Mouse (Mus musculus): ENCODE measurements around the gene Tbc1d1. TPM values are rescaled to one million over a fixed set of nuclear protein-coding genes. Genes with fewer than 3 reads are reported as not detected.

Gene Tbc1d1
- polyA plus RNA-seq, 1 experiment from 2014 or later, result 32.3 TPM

GRCm38 (mm10) chr5:64281674-64282073 is 125.6 kb downstream of the Tbc1d1 start:
- ATAC-seq, result no peak
- peaks cover 12% of the 10 kb centered on the region for H3K36me3 ChIP-seq (ENCODE audit: control insufficient read depth, insufficient read depth, low read length)
- 95% methylated on average over 7 of the region's 7 CpGs for WGBS
- H3K27me3 ChIP-seq (replicated peaks; ENCODE audit: control insufficient read depth, insufficient read depth, low read length), result no peaks in the 10 kb centered on the region
- H3K27ac ChIP-seq (ENCODE audit: low read length), result no peak overlapping the region
- no peaks in the 10 kb centered on the region for H3K9me3 ChIP-seq (ENCODE audit: control insufficient read depth, low read length)
- peaks cover 9% of the 10 kb centered on the region; the same call in 1 of the 2 replicates for H3K4me1 ChIP-seq (ENCODE audit: control insufficient read depth, insufficient read depth, low read length)
- no peak overlapping the region for H3K4me3 ChIP-seq (ENCODE audit: low read length)
- H3K4me2 ChIP-seq (ENCODE audit: low read depth, low read length), result no peak overlapping the region
- no peak overlapping the region for H3K9ac ChIP-seq (ENCODE audit: low read depth, low read length)

- Histone ChIP-seq H3K4me2 (ENCODE audit: low read depth, low read length) (no peak overlapping the region), H3K4me3 (ENCODE audit: low read length) (no peak overlapping the region), H3K36me3 (ENCODE audit: control insufficient read depth, insufficient read depth, low read length) (peaks cover 12% of the 10 kb centered on the region), H3K9me3 (ENCODE audit: control insufficient read depth, low read length) (no peaks in the 10 kb centered on the region), H3K4me1 (ENCODE audit: control insufficient read depth, insufficient read depth, low read length) (peaks cover 7% of the 10 kb centered on the region; the same call in 1 of the 2 replicates), H3K27me3 (replicated peaks; ENCODE audit: control insufficient read depth, insufficient read depth, low read length) (no peaks in the 10 kb centered on the region), H3K27ac (ENCODE audit: low read length) (no peak overlapping the region), H3K9ac (ENCODE audit: low read depth, low read length) (no peak overlapping the region)
- ATAC-seq, result no peak
- 63% methylated on average over 4 of the region's 4 CpGs for WGBS
Observed at GRCm38 (mm10) chr5:64282594-64282993, 126.5 kb downstream of the Tbc1d1 start.

GRCm38 (mm10) chr5:64285289-64285688 is 129.2 kb downstream of the Tbc1d1 start:
- H3K4me1 ChIP-seq (ENCODE audit: control insufficient read depth, insufficient read depth, low read length), result peaks cover 13% of the 10 kb centered on the region
- 83% methylated on average over 4 of the region's 4 CpGs for WGBS
- H3K4me3 ChIP-seq (ENCODE audit: low read length), result no peak overlapping the region
- peaks cover 12% of the 10 kb centered on the region for H3K36me3 ChIP-seq (ENCODE audit: control insufficient read depth, insufficient read depth, low read length)
- no peaks in the 10 kb centered on the region for H3K27me3 ChIP-seq (replicated peaks; ENCODE audit: control insufficient read depth, insufficient read depth, low read length)
- H3K4me2 ChIP-seq (ENCODE audit: low read depth, low read length), result no peak overlapping the region
- no peak for ATAC-seq
- no peaks in the 10 kb centered on the region for H3K9me3 ChIP-seq (ENCODE audit: control insufficient read depth, low read length)
- H3K9ac ChIP-seq (ENCODE audit: low read depth, low read length), result no peak overlapping the region
- no peak overlapping the region for H3K27ac ChIP-seq (ENCODE audit: low read length)

GRCm38 (mm10) chr5:64285851-64286250 is 129.7 kb downstream of the Tbc1d1 start:
- ATAC-seq, result no peak
- Histone ChIP-seq H3K27me3 (replicated peaks; ENCODE audit: control insufficient read depth, insufficient read depth, low read length) (no peaks in the 10 kb centered on the region), H3K36me3 (ENCODE audit: control insufficient read depth, insufficient read depth, low read length) (peaks cover 12% of the 10 kb centered on the region)

GRCm38 (mm10) chr5:64287287-64287686 is 131.2 kb downstream of the Tbc1d1 start:
- WGBS, result 84% methylated on average over 8 of the region's 8 CpGs
- 0 out of 2 replicates have a peak, but pooled peaks have one; percentile 7 for ATAC-seq
- Histone ChIP-seq H3K4me1 (ENCODE audit: control insufficient read depth, insufficient read depth, low read length) (peaks cover 13% of the 10 kb centered on the region), H3K9ac (ENCODE audit: low read depth, low read length) (no peak overlapping the region), H3K4me3 (ENCODE audit: low read length) (no peak overlapping the region), H3K9me3 (ENCODE audit: control insufficient read depth, low read length) (no peaks in the 10 kb centered on the region), H3K4me2 (ENCODE audit: low read depth, low read length) (no peak overlapping the region), H3K36me3 (ENCODE audit: control insufficient read depth, insufficient read depth, low read length) (peaks cover 7% of the 10 kb centered on the region; the same call in 1 of the 2 replicates), H3K27me3 (replicated peaks; ENCODE audit: control insufficient read depth, insufficient read depth, low read length) (no peaks in the 10 kb centered on the region), H3K27ac (ENCODE audit: low read length) (peak overlapping the region; percentile 57)

More at GRCm38 (mm10) chr5:64285851-64286250, 129.7 kb downstream of the Tbc1d1 start:
- H3K9ac ChIP-seq (ENCODE audit: low read depth, low read length), result no peak overlapping the region
- WGBS, result 93% methylated on average over 13 of the region's 13 CpGs
- no peak overlapping the region for H3K4me2 ChIP-seq (ENCODE audit: low read depth, low read length)
- no peak overlapping the region for H3K27ac ChIP-seq (ENCODE audit: low read length)
- H3K9me3 ChIP-seq (ENCODE audit: control insufficient read depth, low read length), result no peaks in the 10 kb centered on the region
- H3K4me3 ChIP-seq (ENCODE audit: low read length), result no peak overlapping the region
- peaks cover 13% of the 10 kb centered on the region for H3K4me1 ChIP-seq (ENCODE audit: control insufficient read depth, insufficient read depth, low read length)

- Histone ChIP-seq H3K36me3 (ENCODE audit: control insufficient read depth, insufficient read depth, low read length) (peaks cover 4% of the 10 kb centered on the region), H3K4me2 (ENCODE audit: low read depth, low read length) (no peak overlapping the region), H3K27me3 (replicated peaks; ENCODE audit: control insufficient read depth, insufficient read depth, low read length) (no peaks in the 10 kb centered on the region), H3K4me3 (ENCODE audit: low read length) (no peak overlapping the region), H3K4me1 (ENCODE audit: control insufficient read depth, insufficient read depth, low read length) (peaks cover 13% of the 10 kb centered on the region), H3K9me3 (ENCODE audit: control insufficient read depth, low read length) (no peaks in the 10 kb centered on the region), H3K9ac (ENCODE audit: low read depth, low read length) (no peak overlapping the region), H3K27ac (ENCODE audit: low read length) (peak overlapping the region; percentile 70)
- no peak for ATAC-seq
- WGBS, result 77% methylated on average over 14 of the region's 14 CpGs
Observed at GRCm38 (mm10) chr5:64288031-64288928, 132.2 kb downstream of the Tbc1d1 start.

GRCm38 (mm10) chr5:64289202-64290060 is 133.3 kb downstream of the Tbc1d1 start:
- Histone ChIP-seq H3K27ac (ENCODE audit: low read length) (peak overlapping the region; percentile 70), H3K27me3 (replicated peaks; ENCODE audit: control insufficient read depth, insufficient read depth, low read length) (no peaks in the 10 kb centered on the region), H3K4me2 (ENCODE audit: low read depth, low read length) (no peak overlapping the region), H3K4me3 (ENCODE audit: low read length) (no peak overlapping the region), H3K9ac (ENCODE audit: low read depth, low read length) (no peak overlapping the region), H3K4me1 (ENCODE audit: control insufficient read depth, insufficient read depth, low read length) (peaks cover 13% of the 10 kb centered on the region), H3K36me3 (ENCODE audit: control insufficient read depth, insufficient read depth, low read length) (peaks cover 6% of the 10 kb centered on the region), H3K9me3 (ENCODE audit: control insufficient read depth, low read length) (no peaks in the 10 kb centered on the region)
- WGBS, result 50% methylated on average over 5 of the region's 5 CpGs
- peak; percentile 75 for ATAC-seq

- Histone ChIP-seq H3K4me3 (ENCODE audit: low read length) (no peak overlapping the region), H3K27me3 (replicated peaks; ENCODE audit: control insufficient read depth, insufficient read depth, low read length) (no peaks in the 10 kb centered on the region), H3K36me3 (ENCODE audit: control insufficient read depth, insufficient read depth, low read length) (peaks cover 6% of the 10 kb centered on the region), H3K9ac (ENCODE audit: low read depth, low read length) (no peak overlapping the region), H3K9me3 (ENCODE audit: control insufficient read depth, low read length) (no peaks in the 10 kb centered on the region), H3K4me1 (ENCODE audit: control insufficient read depth, insufficient read depth, low read length) (peaks cover 13% of the 10 kb centered on the region), H3K4me2 (ENCODE audit: low read depth, low read length) (no peak overlapping the region), H3K27ac (ENCODE audit: low read length) (0 out of 2 replicates have a peak overlapping the region, but pooled peaks have one; percentile 9)
- ATAC-seq, result 0 out of 2 replicates have a peak, but pooled peaks have one; percentile 18
- 47% methylated on average over 4 of the region's 4 CpGs for WGBS
Observed at GRCm38 (mm10) chr5:64290061-64290345, 133.9 kb downstream of the Tbc1d1 start.

GRCm38 (mm10) chr5:64291657-64292056 is 135.6 kb downstream of the Tbc1d1 start:
- H3K9ac ChIP-seq (ENCODE audit: low read depth, low read length), result no peak overlapping the region
- no peak overlapping the region for H3K4me3 ChIP-seq (ENCODE audit: low read length)
- H3K4me2 ChIP-seq (ENCODE audit: low read depth, low read length), result no peak overlapping the region
- 73% methylated on average over 5 of the region's 5 CpGs for WGBS
- peaks cover 2% of the 10 kb centered on the region; the same call in 1 of the 2 replicates for H3K36me3 ChIP-seq (ENCODE audit: control insufficient read depth, insufficient read depth, low read length)
- no peak for ATAC-seq
- no peaks in the 10 kb centered on the region for H3K9me3 ChIP-seq (ENCODE audit: control insufficient read depth, low read length)
- no peak overlapping the region for H3K27ac ChIP-seq (ENCODE audit: low read length)
- peaks cover 13% of the 10 kb centered on the region for H3K4me1 ChIP-seq (ENCODE audit: control insufficient read depth, insufficient read depth, low read length)
- no peaks in the 10 kb centered on the region for H3K27me3 ChIP-seq (replicated peaks; ENCODE audit: control insufficient read depth, insufficient read depth, low read length)

All from intestine, embryonic 16.5 days (tissue).